Mouse (Mus musculus): Measurements from ENCODE around the gene Ltb. TPM values are rescaled to one million over a fixed set of nuclear protein-coding genes. Genes with fewer than 3 reads are reported as not detected.

Gene Ltb
- polyA plus RNA-seq, 1 experiment from 2014 or later, result 0.63 TPM

DNA sequence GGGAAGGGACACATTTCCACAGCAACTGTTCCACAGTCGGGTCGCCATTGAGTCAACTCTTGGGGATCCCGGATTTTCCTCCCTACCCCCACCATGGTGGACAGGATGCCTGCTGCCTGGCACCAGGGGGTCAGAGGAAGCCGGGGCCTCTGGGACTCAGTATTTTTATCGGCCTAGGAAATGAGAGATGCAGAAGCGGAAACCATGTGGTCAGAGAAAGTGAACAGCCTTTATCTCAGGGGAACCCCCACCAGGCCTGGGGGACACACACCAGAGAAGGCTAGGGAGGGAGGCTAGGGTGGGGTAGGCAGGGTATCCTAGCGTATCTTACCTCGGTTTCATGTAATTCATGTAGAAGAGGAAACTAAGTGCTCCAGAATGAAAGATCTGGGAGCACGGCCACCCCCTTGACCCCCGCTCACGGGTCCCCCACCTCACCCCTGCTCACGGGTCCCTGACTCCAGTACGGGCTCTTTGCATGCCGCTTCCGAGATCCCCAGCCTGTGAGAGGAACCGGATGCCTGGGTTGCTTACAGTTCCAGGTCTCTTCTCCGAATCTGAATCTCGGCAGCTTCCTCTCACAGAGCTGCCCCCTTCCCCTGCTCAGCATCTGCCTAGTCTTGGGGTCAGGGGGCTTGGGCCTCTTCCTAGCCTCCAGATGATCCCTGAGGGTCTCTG, 24.4 kb downstream of the Ltb start:
- Histone ChIP-seq H3K27ac (replicated peaks) (no peak overlapping the region), H3K9me3 (replicated peaks) (no peaks in the 10 kb centered on the region), H3K4me1 (no peaks in the 10 kb centered on the region), H3K4me3 (replicated peaks) (no peak overlapping the region), H3K4me2 (no peak overlapping the region), H3K27me3 (replicated peaks) (no peaks in the 10 kb centered on the region), H3K9ac (replicated peaks) (no peak overlapping the region), H3K36me3 (peaks cover 17% of the 10 kb centered on the region)
- ATAC-seq (ENCODE audit: low FRiP score), result no peak
- 85% methylated on average over 18 of the region's 18 CpGs for WGBS

DNA sequence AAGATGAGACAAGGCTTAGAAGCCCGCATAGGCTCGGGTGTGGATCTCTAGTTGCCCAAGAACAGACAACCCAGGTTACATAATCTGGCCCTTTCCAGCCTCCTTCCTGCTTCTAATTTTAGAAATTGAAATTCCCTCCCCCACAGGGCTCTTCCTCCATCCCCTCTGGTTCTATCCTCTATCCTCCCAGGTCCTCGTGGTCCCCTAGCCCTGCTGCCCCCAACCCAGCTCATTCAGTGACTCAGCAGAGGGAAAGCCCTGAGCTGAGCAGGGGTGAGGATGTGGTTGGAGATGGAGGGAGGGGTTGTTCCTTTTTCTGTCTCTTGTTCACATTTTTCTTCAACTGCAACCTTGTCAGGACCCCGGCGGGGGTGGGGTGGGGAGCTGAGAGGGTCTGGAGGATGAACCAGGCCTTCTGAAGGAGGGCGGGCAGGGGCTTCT, 25.4 kb downstream of the Ltb start:
- Histone ChIP-seq H3K36me3 (peaks cover 17% of the 10 kb centered on the region), H3K9me3 (replicated peaks) (no peaks in the 10 kb centered on the region), H3K27ac (replicated peaks) (no peak overlapping the region), H3K9ac (replicated peaks) (no peak overlapping the region), H3K4me3 (replicated peaks) (no peak overlapping the region), H3K27me3 (replicated peaks) (no peaks in the 10 kb centered on the region), H3K4me1 (no peaks in the 10 kb centered on the region), H3K4me2 (no peak overlapping the region)
- WGBS, result 91% methylated on average over 6 of the region's 6 CpGs
- no peak for ATAC-seq (ENCODE audit: low FRiP score)

GRCm38 (mm10) chr17:35220156-35220952, 26.1 kb downstream of the Ltb start, which contains the start of gene Gm16181:
Gene Gm16181 (plus strand): TSS chr17:35220834.
- no peak for ATAC-seq (ENCODE audit: low FRiP score)
- Histone ChIP-seq H3K4me1 (no peaks in the 10 kb centered on the region), H3K36me3 (peaks cover 23% of the 10 kb centered on the region), H3K9me3 (replicated peaks) (no peaks in the 10 kb centered on the region), H3K4me3 (replicated peaks) (no peak within 1 kb of the TSS), H3K27me3 (replicated peaks) (no peaks in the 10 kb centered on the region), H3K27ac (replicated peaks) (no peak within 1 kb of the TSS), H3K4me2 (no peak within 1 kb of the TSS), H3K9ac (replicated peaks) (no peak within 1 kb of the TSS)
- 85% methylated on average over 28 of the region's 28 CpGs for WGBS

DNA sequence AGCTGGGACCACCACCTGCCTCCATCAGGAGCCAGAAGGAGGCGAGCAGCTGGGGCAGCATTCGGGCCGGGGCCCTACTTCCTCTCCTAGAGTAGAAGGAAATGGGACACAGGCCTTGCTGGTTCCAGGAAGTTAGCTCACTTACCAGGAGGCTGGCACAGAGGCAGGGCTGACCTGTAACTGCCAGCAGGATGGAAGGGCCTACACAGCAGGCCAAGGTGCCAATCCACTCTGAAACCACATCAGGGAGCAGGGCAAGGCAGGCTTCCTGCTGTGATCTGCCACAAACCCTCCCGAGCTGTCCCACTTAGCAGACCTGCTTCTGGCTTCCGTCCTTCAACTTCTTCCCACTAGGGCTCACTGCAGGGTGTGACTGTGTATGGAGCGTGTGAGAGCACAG, 28.1 kb downstream of the Ltb start:
- Histone ChIP-seq H3K4me1 (no peaks in the 10 kb centered on the region), H3K4me2 (no peak overlapping the region), H3K27ac (replicated peaks) (no peak overlapping the region), H3K9me3 (replicated peaks) (no peaks in the 10 kb centered on the region), H3K4me3 (replicated peaks) (no peak overlapping the region), H3K36me3 (peaks cover 29% of the 10 kb centered on the region), H3K27me3 (replicated peaks) (no peaks in the 10 kb centered on the region), H3K9ac (replicated peaks) (no peak overlapping the region)
- ATAC-seq (ENCODE audit: low FRiP score), result no peak
- 74% methylated on average over 6 of the region's 6 CpGs for WGBS

DNA sequence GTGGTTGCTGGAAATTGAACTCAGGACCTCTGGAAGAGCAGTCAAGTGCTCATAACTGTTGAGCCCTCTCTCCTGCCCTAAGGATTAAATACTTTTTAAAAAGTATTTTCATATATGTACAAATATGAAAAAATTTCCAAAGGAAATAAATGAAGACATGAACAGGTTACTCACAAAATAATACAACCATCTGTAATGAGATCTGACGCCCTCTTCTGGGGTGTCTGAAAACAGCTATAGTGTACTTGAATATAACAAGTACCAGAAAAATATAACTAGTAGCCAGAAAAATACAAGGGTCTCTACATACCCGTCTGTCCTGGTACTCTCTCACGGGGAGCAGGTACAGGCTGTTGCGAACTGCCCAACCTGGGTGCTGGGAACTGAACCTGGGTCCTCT, 30.4 kb downstream of the Ltb start:
- H3K27ac ChIP-seq (replicated peaks), result no peak overlapping the region
- no peak overlapping the region for H3K9ac ChIP-seq (replicated peaks)
- no peaks in the 10 kb centered on the region for H3K4me1 ChIP-seq
- no peak overlapping the region for H3K4me3 ChIP-seq (replicated peaks)
- no peak overlapping the region for H3K4me2 ChIP-seq
- ATAC-seq (ENCODE audit: low FRiP score), result no peak
- no peaks in the 10 kb centered on the region for H3K9me3 ChIP-seq (replicated peaks)
- peaks cover 49% of the 10 kb centered on the region for H3K36me3 ChIP-seq
- H3K27me3 ChIP-seq (replicated peaks), result no peaks in the 10 kb centered on the region
- WGBS, result 98% methylated on average over 4 of the region's 4 CpGs

- 99% methylated on average over 5 of the region's 5 CpGs for WGBS
- Histone ChIP-seq H3K4me1 (no peaks in the 10 kb centered on the region), H3K27me3 (replicated peaks) (no peaks in the 10 kb centered on the region), H3K27ac (replicated peaks) (no peak overlapping the region), H3K9me3 (replicated peaks) (no peaks in the 10 kb centered on the region), H3K4me3 (replicated peaks) (no peak overlapping the region), H3K9ac (replicated peaks) (no peak overlapping the region), H3K36me3 (peaks cover 46% of the 10 kb centered on the region), H3K4me2 (no peak overlapping the region)
- ATAC-seq (ENCODE audit: low FRiP score), result no peak
Observed at GRCm38 (mm10) chr17:35225456-35225855, 31.2 kb downstream of the Ltb start.

DNA sequence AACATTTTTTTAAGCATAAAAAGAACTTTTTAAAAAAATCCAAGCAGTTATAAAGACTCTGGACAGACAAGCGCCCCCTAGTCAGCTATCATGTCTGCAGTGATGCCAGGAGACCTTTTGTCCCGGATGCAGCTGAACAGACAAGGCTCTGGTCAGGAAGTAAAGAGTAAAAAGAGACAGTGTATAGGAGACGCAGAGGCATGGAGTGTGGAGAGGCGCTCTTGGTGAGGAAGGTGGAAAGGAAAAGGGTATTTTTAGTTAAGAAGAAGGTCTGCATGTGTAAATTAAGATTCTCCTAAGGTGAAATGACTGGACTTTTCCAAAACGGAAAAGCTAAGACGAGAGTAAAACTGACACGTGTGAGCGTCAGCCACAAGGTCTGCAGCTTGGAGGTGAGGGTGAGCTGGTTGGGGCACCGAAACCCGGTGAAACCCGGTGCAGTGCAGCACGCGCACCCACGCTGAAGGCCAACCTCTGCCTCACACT, 32.4 kb downstream of the Ltb start:
- no peak for ATAC-seq (ENCODE audit: low FRiP score)
- H3K27me3 ChIP-seq (replicated peaks), result no peaks in the 10 kb centered on the region
- H3K9me3 ChIP-seq (replicated peaks), result no peaks in the 10 kb centered on the region
- H3K27ac ChIP-seq (replicated peaks), result no peak overlapping the region
- H3K4me2 ChIP-seq, result no peak overlapping the region
- no peak overlapping the region for H3K4me3 ChIP-seq (replicated peaks)
- H3K36me3 ChIP-seq, result peaks cover 49% of the 10 kb centered on the region
- peaks cover under 1% of the 10 kb centered on the region for H3K4me1 ChIP-seq
- H3K9ac ChIP-seq (replicated peaks), result no peak overlapping the region
- 90% methylated on average over 14 of the region's 14 CpGs for WGBS

GRCm38 (mm10) chr17:35231022-35231421, 36.8 kb downstream of the Ltb start:
- Histone ChIP-seq H3K9me3 (replicated peaks) (no peaks in the 10 kb centered on the region), H3K4me1 (peaks cover 35% of the 10 kb centered on the region), H3K9ac (replicated peaks) (no peak overlapping the region), H3K36me3 (peaks cover 47% of the 10 kb centered on the region), H3K4me2 (no peak overlapping the region), H3K4me3 (replicated peaks) (no peak overlapping the region), H3K27ac (replicated peaks) (no peak overlapping the region), H3K27me3 (replicated peaks) (no peaks in the 10 kb centered on the region)
- no peak for ATAC-seq (ENCODE audit: low FRiP score)
- WGBS, result 91% methylated on average over 10 of the region's 10 CpGs

- 10% methylated on average over 12 of the region's 12 CpGs for WGBS
- no peaks in the 10 kb centered on the region for H3K9me3 ChIP-seq (replicated peaks)
- H3K9ac ChIP-seq (replicated peaks), result no peak overlapping the region; the same call in 1 of the 2 replicates
- H3K27me3 ChIP-seq (replicated peaks), result no peaks in the 10 kb centered on the region
- peaks cover 42% of the 10 kb centered on the region for H3K4me1 ChIP-seq
- ATAC-seq (ENCODE audit: low FRiP score), result no peak
- peaks cover 44% of the 10 kb centered on the region for H3K36me3 ChIP-seq
- H3K4me3 ChIP-seq (replicated peaks), result peak overlapping the region; percentile 9; the same call in 1 of the 2 replicates
- H3K4me2 ChIP-seq, result peak overlapping the region; percentile 23; the same call in 1 of the 2 replicates
- no peak overlapping the region; the same call in 1 of the 2 replicates for H3K27ac ChIP-seq (replicated peaks)
Observed at GRCm38 (mm10) chr17:35232043-35232442, 37.8 kb downstream of the Ltb start.

GRCm38 (mm10) chr17:35232659-35233058, 38.4 kb downstream of the Ltb start:
- Histone ChIP-seq H3K36me3 (peaks cover 38% of the 10 kb centered on the region), H3K4me1 (peaks cover 48% of the 10 kb centered on the region), H3K9me3 (replicated peaks) (no peaks in the 10 kb centered on the region), H3K27ac (replicated peaks) (no peak overlapping the region), H3K4me3 (replicated peaks) (no peak overlapping the region), H3K27me3 (replicated peaks) (no peaks in the 10 kb centered on the region), H3K4me2 (no peak overlapping the region), H3K9ac (replicated peaks) (no peak overlapping the region)
- WGBS, result 86% methylated on average over 5 of the region's 5 CpGs
- ATAC-seq (ENCODE audit: low FRiP score), result no peak

DNA sequence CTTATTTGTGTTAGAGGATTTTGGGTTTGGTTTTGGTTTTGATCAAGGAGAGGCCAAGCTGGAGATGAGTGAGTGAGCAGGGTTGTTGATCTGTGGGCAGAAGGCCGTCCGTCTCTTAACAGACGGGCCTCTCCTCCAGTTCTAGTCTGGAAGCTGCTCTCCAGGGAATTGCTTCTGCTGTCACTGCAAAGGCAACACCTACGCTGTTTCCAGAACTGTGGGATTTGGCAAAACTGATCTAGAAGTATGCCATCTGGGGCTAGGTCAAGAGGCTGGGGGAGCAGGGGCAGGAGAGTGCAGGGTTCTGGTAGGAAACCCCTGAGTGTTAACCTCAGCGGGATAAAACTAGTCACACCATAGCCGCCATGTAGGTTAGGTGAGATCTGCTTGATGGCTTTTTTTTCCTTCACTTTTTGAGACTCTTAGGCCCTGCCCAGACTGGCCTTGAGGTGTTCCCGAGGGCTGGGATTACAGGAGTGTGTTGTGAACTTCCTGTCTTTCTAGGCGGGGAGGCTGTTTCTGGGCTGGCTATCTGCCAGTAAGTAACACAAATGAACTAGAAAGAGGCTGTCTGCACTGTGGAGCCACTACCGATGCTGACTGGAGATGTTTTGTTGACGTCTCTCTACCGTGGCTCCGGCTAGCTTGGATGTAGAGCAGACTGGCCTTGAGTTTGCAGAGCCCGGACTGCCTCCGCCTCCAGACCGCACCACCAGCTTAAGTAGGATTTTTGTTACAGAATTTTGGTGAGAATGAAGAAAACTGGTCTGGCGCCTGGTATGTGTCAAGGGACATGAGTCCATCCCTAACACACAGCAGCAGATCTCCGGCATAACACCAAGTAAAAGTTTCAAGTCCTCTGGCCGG, 39.1 kb downstream of the Ltb start, which contains the start of gene Atp6v1g2:
Gene Atp6v1g2, plus strand, starts transcription at position 547 of the 867 bp plus-strand sequence.
- peak within 1 kb of the TSS; percentile 95 for H3K4me2 ChIP-seq
- peak within 1 kb of the TSS; percentile 54 for H3K4me3 ChIP-seq (replicated peaks)
- H3K27me3 ChIP-seq (replicated peaks), result no peaks in the 10 kb centered on the region
- H3K9ac ChIP-seq (replicated peaks), result no peak within 1 kb of the TSS
- H3K27ac ChIP-seq (replicated peaks), result 0 out of 2 replicates have a peak within 1 kb of the TSS, but pooled peaks have one; percentile 9
- H3K36me3 ChIP-seq, result peaks cover 31% of the 10 kb centered on the region
- peaks cover 50% of the 10 kb centered on the region for H3K4me1 ChIP-seq
- no peaks in the 10 kb centered on the region for H3K9me3 ChIP-seq (replicated peaks)
- 77% methylated on average over 18 of the region's 18 CpGs for WGBS
- no peak for ATAC-seq (ENCODE audit: low FRiP score)

Data from neural tube, embryonic 15.5 days (tissue).